Mouse (Mus musculus) liver (tissue): ENCODE measurements around the gene Stim2.

ENCODE experiments used
- DNase-seq: peaks from one replicate; pipeline ENCODE4 v3.0.0-alpha.2; 2020; ENCODE audit warnings: mixed read lengths

Gene Stim2

GRCm38 (mm10) chr5:54118410-54119212 lies 120.3 kb downstream of the Stim2 start:
- no peak for DNase-seq

- no peak for DNase-seq
These were observed 149.9 kb downstream of the Stim2 start for GRCm38 (mm10) chr5:54148091-54148795.

GRCm38 (mm10) chr5:54154503-54155226 lies 156.4 kb downstream of the Stim2 start:
- DNase-seq = no peak

GRCm38 (mm10) chr5:54155227-54155776 lies 157.0 kb downstream of the Stim2 start:
- DNase-seq = no peak

GRCm38 (mm10) chr5:54155916-54156315 lies 157.6 kb downstream of the Stim2 start:
- DNase-seq = no peak

- no peak for DNase-seq
These were observed 158.7 kb downstream of the Stim2 start for GRCm38 (mm10) chr5:54156944-54157527.

- DNase-seq = no peak
These were observed 159.9 kb downstream of the Stim2 start for GRCm38 (mm10) chr5:54158230-54158629.

GRCm38 (mm10) chr5:54159156-54159793 lies 161.0 kb downstream of the Stim2 start:
- DNase-seq = no peak

GRCm38 (mm10) chr5:54160561-54160960 lies 162.3 kb downstream of the Stim2 start:
- DNase-seq = no peak

- no peak for DNase-seq
These were observed 165.6 kb downstream of the Stim2 start for GRCm38 (mm10) chr5:54163890-54164289.
